26 mouse cellular contexts compared by ENCODE assay signal in the genomic region with DNA sequence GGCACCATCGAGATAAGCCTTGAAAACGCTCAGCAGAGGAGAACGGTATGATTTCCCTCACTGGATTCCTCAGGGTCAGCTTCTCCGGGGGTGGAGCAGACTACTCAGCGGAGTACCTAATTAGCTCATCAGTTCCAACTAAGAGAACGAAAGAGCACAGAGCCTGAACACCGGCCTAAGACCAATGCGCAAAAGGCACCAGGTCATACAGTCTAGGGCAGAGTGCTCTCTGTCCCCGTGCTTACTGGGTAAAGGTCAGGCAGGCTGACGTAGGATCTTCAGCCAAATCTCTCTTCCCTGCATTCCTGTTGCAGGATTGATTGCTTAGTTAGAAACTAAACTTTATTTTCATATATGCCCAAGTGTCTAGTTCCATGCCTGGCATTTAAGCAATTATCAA. TPM values are rescaled to one million over a fixed set of nuclear protein-coding genes. Genes with fewer than 3 reads are reported as not detected.
DNase-seq lines count a peak whose midpoint lies in the region; ATAC-seq lines count a peak whose summit lies in the region.
"Had no signal": no experiment of that assay in that cellular context is flagged by ENCODE, and none has a peak within 500 bp of the region (broad histone marks: within the 10 kb centered on the region; RNA-seq: fewer than 3 reads in every experiment).

No protein-coding gene starts in this region.

- no peak overlapping the region for H3K4me3 ChIP-seq in heart, embryonic 16.5 days (ENCODE audit: low read length)
- H3K4me3 ChIP-seq in kidney, embryonic 16.5 days (ENCODE audit: low read length) = no peak overlapping the region
- H3K4me3 ChIP-seq in hindbrain, embryonic 11.5 days (ENCODE audit: low read depth, low read length) = no peak overlapping the region
- H3K4me3 ChIP-seq: embryonic facial prominence, embryonic 13.5 days; erythroblast, embryonic 14.5 days; forebrain, embryonic 12.5 days; hindbrain, embryonic 13.5 days; left cerebral cortex, adult 2 months; midbrain, embryonic 12.5 days; neural tube, embryonic 15.5 days; stomach, embryonic 15.5 days had no signal

- no peak overlapping the region for H3K9ac ChIP-seq in heart, embryonic 16.5 days (ENCODE audit: low read length)
- H3K9ac ChIP-seq in kidney, embryonic 16.5 days (replicated peaks; ENCODE audit: low read length) = no peak overlapping the region
- H3K9ac ChIP-seq in hindbrain, embryonic 11.5 days (ENCODE audit: low read depth, low read length) = no peak overlapping the region
- H3K9ac ChIP-seq: embryonic facial prominence, embryonic 13.5 days; forebrain, embryonic 12.5 days; hindbrain, embryonic 13.5 days; midbrain, embryonic 12.5 days; neural tube, embryonic 15.5 days; stomach, embryonic 15.5 days had no signal

- H3K36me3 ChIP-seq in heart, embryonic 16.5 days (ENCODE audit: control insufficient read depth, insufficient read depth) = no peaks in the 10 kb centered on the region
- no peaks in the 10 kb centered on the region for H3K36me3 ChIP-seq in kidney, embryonic 16.5 days (ENCODE audit: insufficient read depth, low read length)
- H3K36me3 ChIP-seq in hindbrain, embryonic 11.5 days (ENCODE audit: control insufficient read depth, insufficient read depth, low read length) = no peaks in the 10 kb centered on the region
- H3K36me3 ChIP-seq: embryonic facial prominence, embryonic 13.5 days; forebrain, embryonic 12.5 days; hindbrain, embryonic 13.5 days; midbrain, embryonic 12.5 days; neural tube, embryonic 15.5 days; stomach, embryonic 15.5 days had no signal

- WGBS in heart, embryonic 16.5 days = 44% methylated on average over 10 of the region's 10 CpGs
- WGBS in kidney, embryonic 16.5 days = 45% methylated on average over 10 of the region's 10 CpGs
- WGBS in hindbrain, embryonic 11.5 days = 82% methylated on average over 10 of the region's 10 CpGs

- peak overlapping the region; percentile 1; the same call in 1 of the 2 replicates for H3K27ac ChIP-seq in heart, embryonic 16.5 days (ENCODE audit: low read length)
- no peak overlapping the region for H3K27ac ChIP-seq in kidney, embryonic 16.5 days (ENCODE audit: low read length)
- H3K27ac ChIP-seq in hindbrain, embryonic 11.5 days (ENCODE audit: low read depth, low read length) = no peak overlapping the region
- H3K27ac ChIP-seq: embryonic facial prominence, embryonic 13.5 days; forebrain, embryonic 12.5 days; hindbrain, embryonic 13.5 days; kidney, postnatal 0 days; left cerebral cortex, adult 2 months; midbrain, embryonic 12.5 days; neural tube, embryonic 15.5 days; stomach, embryonic 15.5 days had no signal

- no peaks in the 10 kb centered on the region for H3K27me3 ChIP-seq in heart, embryonic 16.5 days (ENCODE audit: control insufficient read depth, insufficient read depth, low read length)
- peaks cover 8% of the 10 kb centered on the region for H3K27me3 ChIP-seq in kidney, embryonic 16.5 days (ENCODE audit: insufficient read depth, low read length)
- H3K27me3 ChIP-seq in hindbrain, embryonic 11.5 days (ENCODE audit: control insufficient read depth, insufficient read depth, low read length) = peaks cover 7% of the 10 kb centered on the region

- peak; percentile 9 to 28 for DNase-seq in adrenal gland, adult (ENCODE audit: inconsistent age in 2 of 2, low spot score in 1 of 2)
- DNase-seq in adrenal gland, postnatal 4 days (ENCODE audit: low spot score in 2 of 2) = no peak
- DNase-seq in heart, postnatal 4 days = no peak
- peak; percentile 67 for DNase-seq in kidney, adult 9 months
- DNase-seq in hindbrain, embryonic 11.5 days (ENCODE audit: low spot score) = no peak
- DNase-seq: cerebellum, adult 8-10 months; cerebellum, postnatal 36 days; embryo, embryonic 11 days; gastrocnemius, postnatal 25 days; lung, adult 2 months; lung, postnatal 14 days; right cerebral cortex, adult 18-20 months; thymus, postnatal 25 days had no signal

- H3K9me3 ChIP-seq in heart, embryonic 16.5 days (replicated peaks; ENCODE audit: control insufficient read depth, low read length) = no peaks in the 10 kb centered on the region
- no peaks in the 10 kb centered on the region for H3K9me3 ChIP-seq in kidney, embryonic 16.5 days (ENCODE audit: low read length)
- no peaks in the 10 kb centered on the region for H3K9me3 ChIP-seq in hindbrain, embryonic 11.5 days (ENCODE audit: control insufficient read depth, low read length)
- H3K9me3 ChIP-seq: embryonic facial prominence, embryonic 13.5 days; forebrain, embryonic 12.5 days; hindbrain, embryonic 13.5 days; midbrain, embryonic 12.5 days; neural tube, embryonic 15.5 days; stomach, embryonic 15.5 days had no signal

- peaks cover 51% of the 10 kb centered on the region for H3K4me1 ChIP-seq in heart, embryonic 16.5 days (ENCODE audit: control insufficient read depth, insufficient read depth, low read length)
- no peaks in the 10 kb centered on the region; the same call in 1 of the 2 replicates for H3K4me1 ChIP-seq in kidney, embryonic 16.5 days (ENCODE audit: insufficient read depth, low read length)
- H3K4me1 ChIP-seq in hindbrain, embryonic 11.5 days (replicated peaks; ENCODE audit: control insufficient read depth, insufficient read depth, low read length) = no peaks in the 10 kb centered on the region

- ATAC-seq in heart, embryonic 16.5 days (replicated peaks; ENCODE audit: extremely low read depth, insufficient read depth, low FRiP score) = no peak
- ATAC-seq in kidney, embryonic 16.5 days (ENCODE audit: low FRiP score, low TSS enrichment) = no peak
- no peak for ATAC-seq in hindbrain, embryonic 11.5 days (ENCODE audit: low FRiP score)
- ATAC-seq: activated CD4-positive, CD25-positive, alpha-beta regulatory T cell, adult 4 months had no signal

- H3K4me2 ChIP-seq in heart, embryonic 16.5 days (ENCODE audit: low read depth, low read length) = 0 out of 2 replicates have a peak overlapping the region, but pooled peaks have one; percentile 8
- H3K4me2 ChIP-seq in kidney, embryonic 16.5 days (replicated peaks; ENCODE audit: low read depth, low read length) = no peak overlapping the region
- H3K4me2 ChIP-seq in hindbrain, embryonic 11.5 days (replicated peaks; ENCODE audit: low read depth, low read length) = no peak overlapping the region
- H3K4me2 ChIP-seq: embryonic facial prominence, embryonic 13.5 days; forebrain, embryonic 12.5 days; hindbrain, embryonic 13.5 days; midbrain, embryonic 12.5 days; neural tube, embryonic 15.5 days; stomach, embryonic 15.5 days had no signal

RNA-seq across cellular contexts. Expression of gene Corin, which starts 6.0 kb away (rescaled TPM):
- 1 to 10 TPM in 1 of 2 experiments, under 1 TPM in 1; 0.71 to 1.3 TPM for total RNA-seq in adrenal gland, postnatal 4 days (2021)
- polyA plus RNA-seq in heart, embryonic 16.5 days (2015; fragmentation: Nextera tagmentation; extraction: Ambion mirVana) = 46.0 and 53.0 TPM in 2 replicates
- total RNA-seq in heart, postnatal 4 days (2021) = 10 to 100 TPM; 57.1 to 57.8 TPM
- polyA plus RNA-seq in kidney, embryonic 16.5 days (2015; fragmentation: Nextera tagmentation; extraction: Ambion mirVana) = 9.2 and 10.5 TPM in 2 replicates
- polyA plus RNA-seq in hindbrain, embryonic 11.5 days (2014; fragmentation: Nextera tagmentation; extraction: Ambion mirVana) = 8.8 and 10.2 TPM in 2 replicates
- total RNA-seq: megakaryocyte progenitor cell, adult 5-6 weeks had no signal
- polyA plus RNA-seq: erythroblast, embryonic 14.5 days had no signal

Comparison
In these comparisons a context has a peak if more than half of its experiments do, and no peak if none do; other contexts are left out.
1. DNase-seq: peak in adrenal gland, adult (2 of 2) and kidney, adult 9 months (single experiment); none in adrenal gland, postnatal 4 days (0 of 2), heart, postnatal 4 days (single experiment) and hindbrain, embryonic 11.5 days (single experiment).